In the genomic region with DNA sequence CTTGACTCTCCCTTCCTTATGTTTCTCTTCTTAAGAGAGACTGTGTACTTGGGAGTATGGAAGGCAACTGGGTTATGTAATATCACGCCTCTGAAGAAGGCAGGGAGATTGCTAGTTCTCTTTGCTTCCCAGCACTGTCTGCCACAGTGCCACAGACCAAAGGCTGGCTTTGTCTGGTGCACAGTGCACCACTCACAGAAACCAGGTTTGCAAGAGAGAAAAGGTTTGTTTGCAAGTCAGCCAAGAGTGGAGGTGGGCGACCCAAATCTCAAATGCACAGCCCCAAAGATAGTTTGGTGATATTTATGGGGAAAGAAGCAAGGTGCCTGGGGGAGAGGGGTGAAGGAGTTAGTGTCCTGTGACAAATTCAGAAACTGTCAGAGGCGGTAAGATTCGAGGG, we compare ENCODE assay signal across 28 mouse cellular contexts. TPM values are rescaled to one million over a fixed set of nuclear protein-coding genes. Genes with fewer than 3 reads are reported as not detected.
DNase-seq lines count a peak whose midpoint lies in the region; ATAC-seq lines count a peak whose summit lies in the region.
"Had no signal": no experiment of that assay in that cellular context is flagged by ENCODE, and none has a peak within 500 bp of the region (broad histone marks: within the 10 kb centered on the region; RNA-seq: fewer than 3 reads in every experiment).

No protein-coding gene starts in this region.

- H3K9ac ChIP-seq in midbrain, embryonic 11.5 days (ENCODE audit: low read length) = no peak overlapping the region
- no peak overlapping the region for H3K9ac ChIP-seq in midbrain, embryonic 16.5 days (ENCODE audit: low read depth, low read length)
- H3K9ac ChIP-seq in heart, embryonic 12.5 days = no peak overlapping the region
- H3K9ac ChIP-seq: embryonic facial prominence, embryonic 12.5 days; hindbrain, embryonic 13.5 days; liver, embryonic 12.5 days; liver, postnatal 0 days; midbrain, embryonic 12.5 days had no signal

- H3K9me3 ChIP-seq in midbrain, embryonic 11.5 days (ENCODE audit: control insufficient read depth, low read length) = no peaks in the 10 kb centered on the region
- no peaks in the 10 kb centered on the region for H3K9me3 ChIP-seq in midbrain, embryonic 16.5 days (replicated peaks; ENCODE audit: control insufficient read depth, low read length, poor library complexity, severe bottlenecking)
- 0 out of 2 replicates have a peak, but pooled peaks cover 6% of the 10 kb centered on the region for H3K9me3 ChIP-seq in heart, embryonic 12.5 days (replicated peaks)
- H3K9me3 ChIP-seq: heart, embryonic 10.5 days; liver, embryonic 12.5 days; midbrain, embryonic 12.5 days had no signal

- H3K27ac ChIP-seq in midbrain, embryonic 11.5 days (ENCODE audit: low read depth, low read length) = no peak overlapping the region
- H3K27ac ChIP-seq in midbrain, embryonic 16.5 days (ENCODE audit: low read length) = no peak overlapping the region
- H3K27ac ChIP-seq in heart, embryonic 12.5 days (ENCODE audit: poor library complexity, severe bottlenecking) = no peak overlapping the region
- H3K27ac ChIP-seq: embryonic facial prominence, embryonic 12.5 days; heart, embryonic 10.5 days; hindbrain, embryonic 13.5 days; liver, embryonic 12.5 days; midbrain, embryonic 12.5 days had no signal

- H3K4me1 ChIP-seq in midbrain, embryonic 11.5 days (ENCODE audit: control insufficient read depth, insufficient read depth, low read length) = no peaks in the 10 kb centered on the region
- H3K4me1 ChIP-seq in midbrain, embryonic 16.5 days (ENCODE audit: control insufficient read depth, insufficient read depth, low read length) = no peaks in the 10 kb centered on the region
- 0 out of 2 replicates have a peak, but pooled peaks cover 5% of the 10 kb centered on the region for H3K4me1 ChIP-seq in heart, embryonic 12.5 days (replicated peaks)
- H3K4me1 ChIP-seq: embryonic facial prominence, embryonic 12.5 days; heart, embryonic 10.5 days; hindbrain, embryonic 13.5 days; liver, embryonic 12.5 days; midbrain, embryonic 12.5 days had no signal

- H3K4me3 ChIP-seq in midbrain, embryonic 11.5 days (ENCODE audit: low read depth, low read length) = no peak overlapping the region
- H3K4me3 ChIP-seq in midbrain, embryonic 16.5 days (ENCODE audit: low read depth, low read length) = no peak overlapping the region
- no peak overlapping the region for H3K4me3 ChIP-seq in heart, embryonic 12.5 days
- H3K4me3 ChIP-seq: embryonic facial prominence, embryonic 12.5 days; heart, embryonic 10.5 days; hindbrain, embryonic 13.5 days; liver, embryonic 12.5 days; midbrain, embryonic 12.5 days had no signal

- H3K27me3 ChIP-seq in midbrain, embryonic 11.5 days (ENCODE audit: control insufficient read depth, insufficient read depth, low read length) = no peaks in the 10 kb centered on the region
- no peaks in the 10 kb centered on the region for H3K27me3 ChIP-seq in midbrain, embryonic 16.5 days (ENCODE audit: control insufficient read depth, insufficient read depth, low read depth, low read length)
- no peaks in the 10 kb centered on the region for H3K27me3 ChIP-seq in heart, embryonic 12.5 days (replicated peaks)
- H3K27me3 ChIP-seq: CH12.LX; embryonic facial prominence, embryonic 12.5 days; hindbrain, embryonic 13.5 days; liver, embryonic 12.5 days; midbrain, embryonic 12.5 days had no signal

- peak; percentile 98 for ATAC-seq in frontal cortex, adult (ENCODE audit: low TSS enrichment)
- no peak for ATAC-seq in midbrain, embryonic 11.5 days (ENCODE audit: low FRiP score)
- no peak for ATAC-seq in midbrain, embryonic 16.5 days
- no peak for ATAC-seq in heart, embryonic 12.5 days (ENCODE audit: insufficient number of reproducible peaks, low FRiP score)
- ATAC-seq: activated CD4-positive, CD25-positive, alpha-beta regulatory T cell, adult 4 months; forebrain, embryonic 14.5 days; liver, embryonic 12.5 days; liver, postnatal 0 days had no signal

- H3K4me2 ChIP-seq in midbrain, embryonic 11.5 days = no peak overlapping the region
- H3K4me2 ChIP-seq in midbrain, embryonic 16.5 days (ENCODE audit: low read length) = no peak overlapping the region
- H3K4me2 ChIP-seq in heart, embryonic 12.5 days = no peak overlapping the region
- H3K4me2 ChIP-seq: embryonic facial prominence, embryonic 12.5 days; hindbrain, embryonic 13.5 days; liver, embryonic 12.5 days; midbrain, embryonic 12.5 days had no signal

- 96% methylated on average over 4 of the region's 4 CpGs for WGBS in midbrain, embryonic 11.5 days
- 96% methylated on average over 4 of the region's 4 CpGs for WGBS in midbrain, embryonic 16.5 days
- WGBS in heart, embryonic 12.5 days = 68% methylated on average over 4 of the region's 4 CpGs

- DNase-seq in frontal cortex, postnatal 14 days (ENCODE audit: low spot score in 2 of 2) = no peak
- DNase-seq in midbrain, embryonic 11.5 days (ENCODE audit: low spot score, missing footprints) = peak; percentile 47
- peak; percentile 36 to 58 for DNase-seq in left cerebral cortex, adult 9 months (ENCODE audit: low spot score in 2 of 2)
- DNase-seq in telencephalon, adult 2 months (ENCODE audit: low read depth, low spot score) = peak; percentile 81
- no peak for DNase-seq in layer of hippocampus, adult 9-11 months
- DNase-seq: adrenal gland, postnatal 36 days; cerebellum, adult 8-10 months; cerebellum, postnatal 36 days; embryo, embryonic 11 days; gastrocnemius, postnatal 14 days; heart, postnatal 4 days; kidney, adult 11 months; kidney, postnatal 14 days; liver, postnatal 0 days; lung, postnatal 36 days; thymus, postnatal 14 days had no signal

- H3K36me3 ChIP-seq in midbrain, embryonic 11.5 days (ENCODE audit: control insufficient read depth, insufficient read depth, low read length) = no peaks in the 10 kb centered on the region
- no peaks in the 10 kb centered on the region for H3K36me3 ChIP-seq in midbrain, embryonic 16.5 days (ENCODE audit: control insufficient read depth, insufficient read depth, low read length)
- H3K36me3 ChIP-seq in heart, embryonic 12.5 days = no peaks in the 10 kb centered on the region
- H3K36me3 ChIP-seq: embryonic facial prominence, embryonic 12.5 days; heart, embryonic 10.5 days; hindbrain, embryonic 13.5 days; liver, embryonic 12.5 days; midbrain, embryonic 12.5 days had no signal

RNA-seq across cellular contexts. Expression of a gene that starts 47.2 kb away (rescaled TPM):
- polyA plus RNA-seq in midbrain, embryonic 11.5 days (2014; fragmentation: Nextera tagmentation; extraction: Ambion mirVana) = 1.7 and 3.0 TPM in 2 replicates
- polyA plus RNA-seq in midbrain, embryonic 16.5 days (2015; fragmentation: Nextera tagmentation; extraction: Ambion mirVana) = 5.4 and 7.1 TPM in 2 replicates
- polyA plus RNA-seq in heart, embryonic 12.5 days (2016; fragmentation: Nextera tagmentation; extraction: Ambion mirVana) = 3.7 and 4.4 TPM in 2 replicates
- polyA plus RNA-seq: activated CD4-positive, CD25-positive, alpha-beta regulatory T cell, adult 4 months; liver, postnatal 0 days; small intestine, adult 2 months had no signal

Comparison
In these comparisons a context has a peak if more than half of its experiments do, and no peak if none do; other contexts are left out.
1. DNase-seq: peak in midbrain, embryonic 11.5 days (single experiment), left cerebral cortex, adult 9 months (2 of 2) and telencephalon, adult 2 months (single experiment); none in frontal cortex, postnatal 14 days (0 of 2) and layer of hippocampus, adult 9-11 months (single experiment).